Mouse (Mus musculus): Measurements from ENCODE around the gene Rangap1.

Gene Rangap1

DNA sequence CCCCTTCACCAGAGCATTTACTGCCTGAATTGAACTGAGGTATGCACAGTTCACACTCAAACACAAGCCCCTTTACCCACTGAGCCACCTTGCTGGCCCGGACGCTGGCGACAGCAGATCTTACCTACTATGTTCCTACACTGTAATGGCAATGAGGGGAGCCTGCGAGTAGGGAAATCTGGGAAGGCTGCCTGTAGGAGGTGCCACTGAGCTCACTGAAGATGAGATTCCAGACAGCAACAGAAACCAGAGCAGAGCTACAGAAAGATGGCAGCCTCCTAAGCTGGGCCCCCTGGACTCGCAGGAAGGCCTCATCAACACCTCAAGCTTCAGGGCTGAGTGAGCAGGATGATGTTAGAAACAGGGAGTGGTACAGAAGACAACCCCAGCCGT is 26.2 kb downstream of the Rangap1 start:
- CTCF ChIA-PET: interaction anchor here (0.6 to 2.0 kb wide), 17 partner anchors 9 to 271 kb away, joined by 3 to 13 read pairs (median 4); partner anchors contain the start of genes Rangap1 (in 1 of the 4) and Zc3h7b (in 1 of the 4)
- POLR2A ChIA-PET: interaction anchor here (0.6 to 11.1 kb wide), 26 partner anchors 9 to 355 kb away, joined by 3 to 154 read pairs (median 4); partner anchors contain the start of gene Rbx1 (in 2 of the 4)

DNA sequence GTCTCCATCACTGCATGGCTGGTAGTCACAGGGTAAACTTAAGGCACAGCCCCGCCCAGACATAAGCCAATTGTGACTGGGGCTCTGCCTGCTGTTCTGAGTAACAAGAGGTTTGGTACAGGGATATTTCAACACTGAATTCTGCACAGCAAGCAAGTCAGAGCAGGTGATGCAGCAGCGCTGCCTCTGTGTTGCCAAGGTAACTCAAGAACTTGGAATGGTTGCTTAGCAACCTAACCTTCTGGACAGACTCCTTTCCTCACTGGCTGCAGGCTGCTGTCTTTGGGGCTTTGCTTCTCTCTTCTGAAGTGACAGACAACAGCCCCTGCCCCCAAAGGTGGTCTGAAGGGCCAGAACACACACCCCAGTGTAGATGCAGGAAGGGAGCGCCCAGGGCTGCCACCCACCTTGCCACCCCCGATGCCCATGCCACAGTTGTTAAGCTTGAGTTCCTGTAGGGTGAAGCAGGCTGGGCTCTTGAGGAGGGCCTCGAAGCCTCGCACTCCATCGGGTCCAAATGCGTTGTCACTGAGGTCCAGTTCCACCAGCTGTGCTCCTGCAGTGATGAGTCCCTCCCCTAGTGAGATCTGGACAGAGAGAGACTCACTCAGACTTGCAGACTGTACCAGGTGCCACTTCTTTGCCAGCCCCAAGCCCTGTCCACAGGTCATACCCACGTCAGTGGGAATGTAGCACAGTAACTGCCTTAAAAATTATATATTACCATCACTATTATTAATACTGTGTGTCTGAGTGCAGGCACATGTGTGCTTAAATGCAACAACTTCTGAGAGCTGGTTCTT is 26.8 kb downstream of the Rangap1 start:
- CTCF ChIA-PET: interaction anchor here (0.6 to 2.0 kb wide), 13 partner anchors 9 to 270 kb away, joined by 3 to 13 read pairs (median 4); no protein-coding TSS in a partner anchor

GRCm38 (mm10) chr15:81713742-81714141 is 31.6 kb downstream of the Rangap1 start:
- ChIA-PET CTCF (interaction anchor here in 2 of 4 experiments (0.5 to 0.6 kb wide), 2 partner anchors 9 to 12 kb away, joined by 3 to 6 read pairs; no protein-coding TSS in a partner anchor), POLR2A (interaction anchor here in 2 of 4 experiments (0.6 to 7.6 kb wide), 8 partner anchors 9 to 181 kb away, joined by 3 to 89 read pairs (median 6); no protein-coding TSS in a partner anchor)

More for the DNA sequence above, 26.8 kb downstream of the Rangap1 start:
- POLR2A ChIA-PET: interaction anchor here (0.6 to 11.1 kb wide), 25 partner anchors 9 to 354 kb away, joined by 3 to 154 read pairs (median 5); partner anchors contain the start of gene Rbx1 (in 2 of the 4)

DNA sequence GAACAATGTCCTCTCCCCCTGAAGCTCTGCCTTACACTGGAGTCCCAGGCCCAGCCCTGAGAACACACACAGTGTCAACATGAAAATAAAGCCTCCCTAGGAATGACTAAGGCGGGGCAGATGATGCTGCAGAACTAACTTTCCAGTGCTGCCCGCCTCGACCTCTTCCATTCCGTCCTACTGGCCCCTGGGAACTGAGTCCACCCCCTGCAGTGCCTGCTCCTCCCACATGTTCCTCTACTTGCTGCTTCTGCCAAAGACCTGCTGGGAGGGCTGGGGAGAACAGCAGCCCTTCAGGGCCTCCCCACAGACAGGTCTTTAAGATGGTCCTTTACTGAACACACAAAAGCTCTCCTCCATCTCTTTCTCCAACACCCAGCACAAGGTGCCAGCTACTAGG is 34.5 kb downstream of the Rangap1 start:
- CTCF ChIA-PET: interaction anchor here in 2 of 4 experiments (0.9 to 3.7 kb wide), 2 partner anchors 11 to 17 kb away, joined by 3 to 11 read pairs; no protein-coding TSS in a partner anchor
- POLR2A ChIA-PET: interaction anchor here in 3 of 4 experiments (0.5 to 7.6 kb wide), 13 partner anchors 9 to 397 kb away, joined by 3 to 89 read pairs (median 3); no protein-coding TSS in a partner anchor

- ChIA-PET POLR2A (interaction anchor here (0.6 to 7.6 kb wide), 33 partner anchors 8 to 361 kb away, joined by 3 to 89 read pairs (median 5); partner anchors contain the start of genes Chadl (in 1 of the 4), Ep300 (in 1 of the 4) and Pmm1 (in 1 of the 4)), CTCF (interaction anchor here (0.5 to 3.7 kb wide), 13 partner anchors 9 to 251 kb away, joined by 3 to 13 read pairs (median 4); partner anchors contain the start of gene Chadl (in 1 of the 4))
These were observed 35.6 kb downstream of the Rangap1 start for GRCm38 (mm10) chr15:81709686-81710085.

GRCm38 (mm10) chr15:81708991-81709390 is 36.3 kb downstream of the Rangap1 start:
- ChIA-PET CTCF (interaction anchor here (0.5 to 3.7 kb wide), 15 partner anchors 9 to 252 kb away, joined by 3 to 13 read pairs (median 4); partner anchors contain the start of gene Chadl (in 1 of the 4)), POLR2A (interaction anchor here (0.6 to 7.6 kb wide), 36 partner anchors 8 to 454 kb away, joined by 3 to 89 read pairs (median 5); partner anchors contain the start of genes Chadl (in 1 of the 4), Ep300 (in 1 of the 4) and Pmm1 (in 1 of the 4))

GRCm38 (mm10) chr15:81703094-81703489 is 42.2 kb downstream of the Rangap1 start:
- ChIA-PET CTCF (interaction anchor here in 2 of 4 experiments (0.8 to 2.8 kb wide), 4 partner anchors 9 to 128 kb away, joined by 3 to 12 read pairs (median 8); no protein-coding TSS in a partner anchor), POLR2A (interaction anchor here in 3 of 4 experiments (0.6 to 8.6 kb wide), 13 partner anchors 7 to 237 kb away, joined by 3 to 154 read pairs (median 4); partner anchors contain the start of genes Rangap1 (in 1 of the 3) and Zc3h7b (in 1 of the 3))

GRCm38 (mm10) chr15:81702306-81703093 is 42.8 kb downstream of the Rangap1 start:
- ChIA-PET CTCF (interaction anchor here in 3 of 4 experiments (0.6 to 2.8 kb wide), 10 partner anchors 9 to 467 kb away, joined by 3 to 12 read pairs (median 4); partner anchors contain the start of gene Mchr1 (in 1 of the 3)), POLR2A (interaction anchor here in 3 of 4 experiments (0.7 to 8.6 kb wide), 20 partner anchors 8 to 313 kb away, joined by 3 to 154 read pairs (median 3); partner anchors contain the start of genes Rangap1 (in 1 of the 3) and Zc3h7b (in 1 of the 3))

DNA sequence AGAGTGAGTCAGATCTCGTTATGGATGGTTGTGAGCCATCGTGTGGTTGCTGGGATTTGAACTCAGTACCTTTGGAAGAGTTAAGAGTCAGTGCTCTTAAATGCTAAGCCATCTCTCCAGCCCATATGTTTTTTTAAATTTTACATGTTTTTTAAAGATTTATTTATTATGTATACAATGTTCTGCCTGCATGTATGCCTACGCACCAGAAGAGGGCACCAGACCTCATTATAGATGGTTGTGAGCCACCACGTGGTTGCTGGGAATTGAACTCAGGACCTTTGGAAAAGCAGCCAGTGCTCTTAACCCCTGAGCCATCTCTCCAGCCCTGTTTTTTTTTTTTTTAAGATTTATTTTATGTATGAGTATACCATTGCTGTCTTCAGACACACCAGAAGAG is 44.0 kb downstream of the Rangap1 start:
- POLR2A ChIA-PET: interaction anchor here (0.6 to 9.9 kb wide), 42 partner anchors 8 to 314 kb away, joined by 3 to 154 read pairs (median 4); partner anchors contain the start of genes Ep300 (in 2 of the 4), Csdc2 (in 1 of the 4), L3mbtl2 (in 1 of the 4) and Rangap1 (in 1 of the 4)
- CTCF ChIA-PET: interaction anchor here (0.7 to 3.4 kb wide), 11 partner anchors 9 to 466 kb away, joined by 3 to 12 read pairs (median 3); partner anchors contain the start of gene Mchr1 (in 1 of the 4)

DNA sequence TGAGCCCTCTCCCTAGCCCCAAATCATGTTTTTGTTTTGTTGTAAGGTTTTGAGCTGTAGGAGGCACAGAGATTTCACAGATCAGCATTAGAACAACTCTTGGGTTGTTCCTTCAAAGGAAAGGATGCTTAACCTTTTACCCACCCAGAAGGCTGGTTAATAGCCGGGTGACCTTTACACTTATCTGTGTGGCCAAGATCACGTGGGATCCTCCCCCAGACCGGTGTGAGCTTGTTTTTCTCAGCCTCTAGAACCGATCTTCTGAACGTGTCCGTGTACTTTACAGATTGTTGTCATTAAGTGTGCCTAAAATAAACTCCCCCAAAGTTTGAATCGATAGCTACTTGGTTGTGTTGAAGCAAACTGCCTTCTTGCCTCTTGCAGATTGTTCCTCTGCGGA is 44.7 kb downstream of the Rangap1 start:
- ChIA-PET CTCF (interaction anchor here (0.6 to 3.4 kb wide), 27 partner anchors 8 to 446 kb away, joined by 3 to 12 read pairs (median 3); partner anchors contain the start of genes Pmm1 (in 1 of the 4), Rangap1 (in 1 of the 4), Srebf2 (in 1 of the 4) and Zc3h7b (in 1 of the 4)), POLR2A (interaction anchor here (0.5 to 9.9 kb wide), 72 partner anchors 8 to 1854 kb away, joined by 3 to 154 read pairs (median 4); partner anchors contain the start of genes Rangap1 (in 2 of the 4), Zc3h7b (in 2 of the 4), Csdc2 (in 1 of the 4) and Ep300 (in 1 of the 4))

DNA sequence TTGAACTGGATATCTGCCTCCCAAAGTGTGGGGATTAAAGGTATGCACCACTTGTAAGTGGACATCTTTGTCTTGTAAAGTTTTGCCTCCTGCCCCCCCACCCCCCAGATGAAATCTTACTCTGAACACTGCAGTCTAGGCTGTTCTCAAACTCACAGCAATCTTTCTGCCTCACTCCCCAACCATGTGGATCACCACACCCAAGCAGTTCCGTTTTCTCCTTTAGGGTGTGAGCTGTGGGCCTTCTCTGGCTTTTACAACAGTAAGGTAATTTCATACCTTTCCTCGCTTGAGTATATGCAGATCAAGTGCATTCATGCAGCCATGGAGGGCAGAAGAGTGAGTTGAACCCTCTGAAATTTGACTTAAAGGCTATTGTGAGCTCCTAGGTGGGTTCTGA is 45.2 kb downstream of the Rangap1 start:
- ChIA-PET POLR2A (interaction anchor here (0.6 to 9.9 kb wide), 76 partner anchors 8 to 1853 kb away, joined by 3 to 154 read pairs (median 4); partner anchors contain the start of genes Csdc2 (in 1 of the 4), Ep300 (in 1 of the 4), L3mbtl2 (in 1 of the 4) and Pmm1 (in 1 of the 4)), CTCF (interaction anchor here (0.6 to 3.4 kb wide), 28 partner anchors 8 to 552 kb away, joined by 3 to 12 read pairs (median 3); partner anchors contain the start of genes 1500009C09Rik (in 1 of the 4), L3mbtl2 (in 1 of the 4), Pmm1 (in 1 of the 4) and Rangap1 (in 1 of the 4))

- ChIA-PET POLR2A (interaction anchor here in 2 of 4 experiments (0.9 to 9.9 kb wide), 24 partner anchors 10 to 232 kb away, joined by 3 to 154 read pairs (median 4); partner anchors contain the start of genes Polr3h (in 2 of the 2), L3mbtl2 (in 1 of the 2), Rbx1 (in 1 of the 2) and Tef (in 1 of the 2)), CTCF (interaction anchor here in 3 of 4 experiments (0.5 to 3.4 kb wide), 8 partner anchors 11 to 262 kb away, joined by 3 to 12 read pairs (median 4); partner anchors contain the start of gene Pmm1 (in 1 of the 3))
These were observed 46.8 kb downstream of the Rangap1 start for GRCm38 (mm10) chr15:81698532-81698931.

DNA sequence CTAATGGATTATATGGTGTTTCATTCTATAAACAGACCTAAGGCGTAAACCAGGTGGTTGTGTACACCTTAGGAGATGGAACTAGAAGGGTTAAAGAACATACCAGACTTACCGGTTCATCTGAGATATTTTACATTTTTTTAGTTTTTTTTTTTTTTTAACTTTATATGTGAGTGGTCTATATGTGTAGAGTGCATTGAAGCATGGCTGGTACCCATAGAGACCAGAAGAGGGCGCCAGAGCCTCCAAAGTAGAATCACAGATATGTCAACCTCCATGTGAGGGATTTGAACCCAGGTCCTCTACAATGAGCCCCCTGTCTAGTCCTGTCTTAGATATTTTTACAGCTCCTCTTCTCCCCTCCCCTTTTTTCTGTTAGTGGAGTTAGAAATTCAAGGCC is 47.5 kb downstream of the Rangap1 start:
- ChIA-PET POLR2A (interaction anchor here in 3 of 4 experiments (0.7 to 9.9 kb wide), 11 partner anchors 11 to 325 kb away, joined by 3 to 154 read pairs (median 3); partner anchors contain the start of genes L3mbtl2 (in 1 of the 3), Rangap1 (in 1 of the 3) and Zc3h7b (in 1 of the 3)), CTCF (interaction anchor here in 2 of 4 experiments (0.7 to 3.4 kb wide), 6 partner anchors 21 to 231 kb away, joined by 3 to 12 read pairs (median 4); no protein-coding TSS in a partner anchor)

DNA sequence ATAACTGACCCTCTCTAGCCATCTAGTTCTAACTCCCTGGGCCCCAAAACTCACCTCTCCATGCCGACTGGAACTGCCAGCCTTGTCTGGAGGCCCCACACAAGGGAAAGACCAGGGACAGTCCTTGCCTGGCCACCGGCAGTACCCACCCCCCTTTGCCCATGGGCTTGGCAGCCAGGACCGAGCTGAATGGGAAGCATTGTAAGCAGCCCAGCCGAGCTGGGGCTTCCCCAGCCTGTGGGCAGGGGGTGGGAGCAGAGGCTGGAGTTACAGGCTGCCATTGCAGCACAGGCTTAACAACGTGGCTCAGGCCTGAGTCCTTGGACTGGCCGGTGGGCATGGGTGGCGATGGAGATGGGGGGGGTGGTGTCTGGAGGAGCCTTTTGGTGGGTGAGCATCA is 48.2 kb downstream of the Rangap1 start, which contains the start of gene Chadl:
Gene Chadl, minus strand, starts transcription at position 113 of the 400 bp plus-strand sequence.
- CTCF ChIA-PET: interaction anchor here (0.5 to 1.1 kb wide), 6 partner anchors 12 to 230 kb away, joined by 3 to 5 read pairs (median 4); no protein-coding TSS in a partner anchor
- POLR2A ChIA-PET: interaction anchor here in 3 of 4 experiments (0.5 to 9.9 kb wide), 9 partner anchors 12 to 1115 kb away, joined by 3 to 107 read pairs (median 3); partner anchors contain the start of genes L3mbtl2 (in 1 of the 3), Rangap1 (in 1 of the 3) and Zc3h7b (in 1 of the 3)

DNA sequence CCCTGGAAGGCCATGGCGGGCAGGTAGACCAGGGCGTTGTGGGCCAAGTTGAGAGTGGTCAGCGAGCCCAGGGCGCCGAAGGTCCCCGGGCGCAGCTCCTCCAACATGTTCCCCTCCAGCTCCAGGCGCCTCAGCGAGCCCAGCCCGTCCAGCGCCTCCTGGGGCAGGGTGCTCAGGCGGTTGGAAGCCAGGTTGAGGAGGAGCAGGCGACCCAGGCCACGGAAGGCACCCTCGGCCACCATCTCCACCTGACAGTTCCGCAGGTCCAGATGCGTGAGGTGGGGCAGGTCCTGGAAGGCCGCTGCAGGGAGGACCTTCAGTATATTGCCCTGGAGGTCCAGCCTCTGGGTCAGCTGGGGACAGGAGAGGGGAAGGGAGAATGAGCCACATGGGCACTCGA is 50.4 kb downstream of the Rangap1 start:
- ChIA-PET POLR2A (interaction anchor here (0.6 to 9.9 kb wide), 53 partner anchors 9 to 321 kb away, joined by 3 to 107 read pairs (median 5); partner anchors contain the start of genes Ep300 (in 2 of the 4), L3mbtl2 (in 2 of the 4), Rbx1 (in 2 of the 4) and Pmm1 (in 1 of the 4)), CTCF (interaction anchor here in 3 of 4 experiments (0.7 to 3.6 kb wide), 21 partner anchors 9 to 280 kb away, joined by 3 to 28 read pairs (median 5); partner anchors contain the start of genes L3mbtl2 (in 1 of the 3), Rangap1 (in 1 of the 3) and Zc3h7b (in 1 of the 3))
